Mouse (Mus musculus) spleen, embryonic (tissue): ENCODE measurements at regions not wholly inside any gene's neighbourhood (a gene's known extent, or its start where the extent isn't known, plus 50 kb on each side); places are given as distances from the start of the nearest gene placed in this dataset.

Experiments
- CTCF ChIA-PET: fragments of 350-600 bp; sonication (Branson Sonifier 250); formaldehyde crosslinking; loops from one replicate; lab custom pipeline; 2022; lab: Charles Lee

- CTCF ChIA-PET = no interaction called here
These were observed 1118.6 kb upstream of the Celf2 start for GRCm38 (mm10) chr2:8628007-8628406.

- CTCF ChIA-PET = no interaction called here
These were observed 1119.3 kb upstream of the Celf2 start for GRCm38 (mm10) chr2:8628485-8629208.

GRCm38 (mm10) chr2:8638082-8638481, 1128.7 kb upstream of the Celf2 start:
- CTCF ChIA-PET = no interaction called here

- CTCF ChIA-PET = no interaction called here
These were observed 1129.9 kb upstream of the Celf2 start for GRCm38 (mm10) chr2:8639282-8639681.

- CTCF ChIA-PET = no interaction called here
These were observed 1136.1 kb upstream of the Celf2 start for GRCm38 (mm10) chr2:8645463-8645862.

- CTCF ChIA-PET = no interaction called here
These were observed 1151.2 kb upstream of the Celf2 start for GRCm38 (mm10) chr2:8660544-8660943.

- CTCF ChIA-PET = interaction anchor here (0.7 kb wide), 1 partner anchor 96 kb away, joined by 4 read pairs; no protein-coding TSS in a partner anchor
These were observed 1164.5 kb upstream of the Celf2 start for GRCm38 (mm10) chr2:8673751-8674378.

GRCm38 (mm10) chr2:8675537-8675936, 1166.2 kb upstream of the Celf2 start:
- CTCF ChIA-PET = no interaction called here

- CTCF ChIA-PET = no interaction called here
These were observed 1167.2 kb upstream of the Celf2 start for GRCm38 (mm10) chr2:8676546-8676945.

- CTCF ChIA-PET = no interaction called here
These were observed 1181.7 kb upstream of the Celf2 start for GRCm38 (mm10) chr2:8690846-8691643.

GRCm38 (mm10) chr2:8729306-8729705, 1151.7 kb upstream of the 4930412O13Rik start:
- CTCF ChIA-PET = interaction anchor here (0.9 kb wide), 1 partner anchor 305 kb away, joined by 4 read pairs; no protein-coding TSS in a partner anchor

- CTCF ChIA-PET = no interaction called here
These were observed 1126.9 kb upstream of the 4930412O13Rik start for GRCm38 (mm10) chr2:8754142-8754541.

GRCm38 (mm10) chr2:8756546-8756945, 1124.5 kb upstream of the 4930412O13Rik start:
- CTCF ChIA-PET = no interaction called here

- CTCF ChIA-PET = interaction anchor here (0.5 kb wide), 1 partner anchor 96 kb away, joined by 4 read pairs; no protein-coding TSS in a partner anchor
These were observed 1110.4 kb upstream of the 4930412O13Rik start for GRCm38 (mm10) chr2:8770636-8771035.

GRCm38 (mm10) chr2:8781152-8781935, 1099.7 kb upstream of the 4930412O13Rik start:
- CTCF ChIA-PET = no interaction called here

GRCm38 (mm10) chr2:8782225-8782624, 1098.8 kb upstream of the 4930412O13Rik start:
- CTCF ChIA-PET = no interaction called here

GRCm38 (mm10) chr2:8802061-8802460, 1079.0 kb upstream of the 4930412O13Rik start:
- CTCF ChIA-PET = no interaction called here

- CTCF ChIA-PET = no interaction called here
These were observed 1071.4 kb upstream of the 4930412O13Rik start for GRCm38 (mm10) chr2:8809609-8810008.

- CTCF ChIA-PET = no interaction called here
These were observed 1062.9 kb upstream of the 4930412O13Rik start for GRCm38 (mm10) chr2:8818127-8818526.

GRCm38 (mm10) chr2:8825406-8825805, 1055.6 kb upstream of the 4930412O13Rik start:
- CTCF ChIA-PET = no interaction called here
